7 mouse cellular contexts compared by ENCODE assay signal in genomic region chr4:138395971-138396645, GRCm38 (mm10). TPM values are rescaled to one million over a fixed set of nuclear protein-coding genes. Genes with fewer than 3 reads are reported as not detected.
A peak's percentile ranks its signal among the peaks of the same experiment; 100 is the strongest.
DNase-seq lines count a peak whose midpoint lies in the region; ATAC-seq and TF ChIP-seq lines count a peak whose summit lies in the region.

Fam43b (minus strand) TSS chr4:138396528.

- peak within 1 kb of the TSS; percentile 35 to 68 for H3K4me3 ChIP-seq in ES-E14 (ENCODE audit: insufficient read depth in 1 of 2, low read depth in 1 of 2, low read length in 2 of 2, poor library complexity in 1 of 2, severe bottlenecking in 1 of 2)
- peak within 1 kb of the TSS; percentile 49 for H3K4me3 ChIP-seq in forebrain, embryonic 10.5 days
- H3K4me3 ChIP-seq in hindbrain, embryonic 13.5 days = peak within 1 kb of the TSS; percentile 49
- peak within 1 kb of the TSS; percentile 60 for H3K4me3 ChIP-seq in midbrain, postnatal 0 days (ENCODE audit: low read depth, low read length)

- peak within 1 kb of the TSS; percentile 74 for H3K4me2 ChIP-seq in hindbrain, embryonic 13.5 days
- H3K4me2 ChIP-seq in midbrain, postnatal 0 days (ENCODE audit: low read depth, low read length, poor library complexity, severe bottlenecking) = peak within 1 kb of the TSS; percentile 86

- no peak for DNase-seq in ES-E14 (ENCODE audit: low read depth, low spot score)
- DNase-seq in adrenal gland, adult (ENCODE audit: inconsistent age in 2 of 2, low spot score in 1 of 2) = peak; percentile 80 to 91
- peak; percentile 30 for DNase-seq in forebrain, embryonic 10.5 days (ENCODE audit: extremely low spot score, low spot score)
- peak; percentile 79 to 86 for DNase-seq in left cerebral cortex, postnatal 10 days (ENCODE audit: extremely low spot score in 1 of 2, low spot score in 2 of 2)
- peak; percentile 80 for DNase-seq in midbrain, postnatal 0 days (ENCODE audit: low spot score)
- no peak for DNase-seq in thymus, postnatal 14 days

- no peaks in the 10 kb centered on the region for H3K9me3 ChIP-seq in ES-E14 (ENCODE audit: control insufficient read depth, insufficient read depth, low read depth, low read length)
- no peaks in the 10 kb centered on the region for H3K9me3 ChIP-seq in forebrain, embryonic 10.5 days
- no peaks in the 10 kb centered on the region for H3K9me3 ChIP-seq in hindbrain, embryonic 13.5 days
- H3K9me3 ChIP-seq in midbrain, postnatal 0 days (ENCODE audit: low read length) = no peaks in the 10 kb centered on the region

- peak within 1 kb of the TSS; percentile 48 for H3K9ac ChIP-seq in ES-E14 (ENCODE audit: insufficient read depth, low read depth, low read length, poor library complexity, severe bottlenecking)
- H3K9ac ChIP-seq in hindbrain, embryonic 13.5 days = peak within 1 kb of the TSS; percentile 72
- H3K9ac ChIP-seq in midbrain, postnatal 0 days (replicated peaks; ENCODE audit: low read length, poor library complexity, severe bottlenecking) = peak within 1 kb of the TSS; percentile 73

- in situ Hi-C loops in ES-E14 (cut with MboI; ENCODE audit: low sequenced_read_pairs in 2 of 2, unreplicated experiment in 2 of 2) = no loop called here

- ATAC-seq in hindbrain, embryonic 13.5 days (ENCODE audit: low FRiP score) = peak; percentile 74; the same call in 1 of the 2 replicates
- ATAC-seq in midbrain, postnatal 0 days (ENCODE audit: low FRiP score) = peak; percentile 62; the same call in 1 of the 2 replicates

- TF ChIP-seq CTCF in midbrain, postnatal 0 days (IDR thresholded peaks at IDR 0.05) = no peak

- under 1% methylated on average over 46 of the region's 46 CpGs for WGBS in forebrain, embryonic 10.5 days
- under 1% methylated on average over 46 of the region's 46 CpGs for WGBS in hindbrain, embryonic 13.5 days
- WGBS in midbrain, postnatal 0 days = 2% methylated on average over 45 of the region's 46 CpGs

- no peaks in the 10 kb centered on the region for H3K36me3 ChIP-seq in ES-E14 (ENCODE audit: control insufficient read depth, insufficient read depth, low read length, poor library complexity, severe bottlenecking)
- no peaks in the 10 kb centered on the region for H3K36me3 ChIP-seq in forebrain, embryonic 10.5 days (replicated peaks)
- no peaks in the 10 kb centered on the region for H3K36me3 ChIP-seq in hindbrain, embryonic 13.5 days
- H3K36me3 ChIP-seq in midbrain, postnatal 0 days (ENCODE audit: insufficient read depth, low read length) = no peaks in the 10 kb centered on the region

- intact Hi-C loops in left cerebral cortex, postnatal 10 days (cut with DNase I) = no loop called here

- H3K27me3 ChIP-seq in forebrain, embryonic 10.5 days (ENCODE audit: poor library complexity, severe bottlenecking) = peaks cover 94% of the 10 kb centered on the region
- H3K27me3 ChIP-seq in hindbrain, embryonic 13.5 days = peaks cover 90% of the 10 kb centered on the region
- H3K27me3 ChIP-seq in midbrain, postnatal 0 days (ENCODE audit: insufficient read depth, low read length) = peaks cover 35% of the 10 kb centered on the region

- no peaks in the 10 kb centered on the region for H3K4me1 ChIP-seq in ES-E14 (ENCODE audit: control insufficient read depth in 2 of 2, insufficient read depth in 2 of 2, low read length in 2 of 2, poor library complexity in 1 of 2)
- peaks cover 23% of the 10 kb centered on the region for H3K4me1 ChIP-seq in forebrain, embryonic 10.5 days
- peaks cover 25% of the 10 kb centered on the region for H3K4me1 ChIP-seq in hindbrain, embryonic 13.5 days (replicated peaks)
- no peaks in the 10 kb centered on the region; the same call in 1 of the 2 replicates for H3K4me1 ChIP-seq in midbrain, postnatal 0 days (ENCODE audit: insufficient read depth, low read length)

- no peak within 1 kb of the TSS for H3K27ac ChIP-seq in ES-E14 (ENCODE audit: insufficient read depth, low read depth, low read length, poor library complexity, severe bottlenecking)
- no peak within 1 kb of the TSS for H3K27ac ChIP-seq in forebrain, embryonic 10.5 days
- no peak within 1 kb of the TSS for H3K27ac ChIP-seq in hindbrain, embryonic 13.5 days
- H3K27ac ChIP-seq in midbrain, postnatal 0 days (ENCODE audit: low read depth, low read length) = peak within 1 kb of the TSS; percentile 57

TF ChIP-seq in ES-E14, 5 proteins besides CTCF, POLR2A, EP300 and RAD21:
- no peak for TF ChIP-seq ZC3H11A (IDR thresholded peaks at IDR 0.05; ENCODE audit: borderline replicate concordance, low read depth, low read length)
- no peak for TF ChIP-seq MAFK (IDR thresholded peaks at IDR 0.05; ENCODE audit: insufficient read depth, low read depth, low read length)
- no peak for TF ChIP-seq CHD2 (IDR thresholded peaks at IDR 0.05; ENCODE audit: low read depth, low read length)
- no peak for TF ChIP-seq ZNF384 (IDR thresholded peaks at IDR 0.05; ENCODE audit: low read depth, low read length)
- TF ChIP-seq HCFC1 (IDR thresholded peaks at IDR 0.05; ENCODE audit: borderline replicate concordance, insufficient read depth, low read length) = no peak

RNA-seq across cellular contexts. Expression of gene Fam43b, which starts in this region (rescaled TPM):
- total RNA-seq in ES-E14 (2012; rRNA removed) = 0.69 and 0.89 TPM in 2 replicates
- not detected in 2 replicates for polyA plus RNA-seq in forebrain, embryonic 10.5 days (2016; fragmentation: Nextera tagmentation; extraction: Ambion mirVana)
- polyA plus RNA-seq in hindbrain, embryonic 13.5 days (2015; fragmentation: Nextera tagmentation; extraction: Ambion mirVana) = 3.0 and 3.5 TPM in 2 replicates
- total RNA-seq in left cerebral cortex, postnatal 10 days (2021) = 10 to 100 TPM; 33.5 to 39.5 TPM
- total RNA-seq in midbrain, postnatal 0 days (2014; rRNA removed) = 18.7 and 24.0 TPM in 2 replicates
- polyA plus RNA-seq in midbrain, postnatal 0 days (2015; fragmentation: Nextera tagmentation; extraction: Ambion mirVana) = 20.1 and 21.6 TPM in 2 replicates

Comparison
In these comparisons a context has a peak if more than half of its experiments do, and no peak if none do; other contexts are left out.
1. RNA of gene Fam43b (total RNA-seq): 33.5 to 39.5 TPM in left cerebral cortex, postnatal 10 days and 18.7 to 24.0 TPM in midbrain, postnatal 0 days; 0.69 to 0.89 TPM in ES-E14; every median in the first group is over 10 times any median in the second.
2. Peak in DNase-seq and H3K4me3 ChIP-seq in forebrain, embryonic 10.5 days; RNA of the gene not detected or under 1 TPM.
3. DNase-seq: peak in adrenal gland, adult (2 of 2), left cerebral cortex, postnatal 10 days (2 of 2) and midbrain, postnatal 0 days (single experiment); none in ES-E14 (single experiment) and thymus, postnatal 14 days (single experiment).
4. Peak in every context shown above with its lines, with median percentiles within 50 percentile points of each other: H3K4me3 ChIP-seq and H3K9ac ChIP-seq.